Mouse (Mus musculus): Measurements from ENCODE around the gene Gtpbp3.

DNA sequence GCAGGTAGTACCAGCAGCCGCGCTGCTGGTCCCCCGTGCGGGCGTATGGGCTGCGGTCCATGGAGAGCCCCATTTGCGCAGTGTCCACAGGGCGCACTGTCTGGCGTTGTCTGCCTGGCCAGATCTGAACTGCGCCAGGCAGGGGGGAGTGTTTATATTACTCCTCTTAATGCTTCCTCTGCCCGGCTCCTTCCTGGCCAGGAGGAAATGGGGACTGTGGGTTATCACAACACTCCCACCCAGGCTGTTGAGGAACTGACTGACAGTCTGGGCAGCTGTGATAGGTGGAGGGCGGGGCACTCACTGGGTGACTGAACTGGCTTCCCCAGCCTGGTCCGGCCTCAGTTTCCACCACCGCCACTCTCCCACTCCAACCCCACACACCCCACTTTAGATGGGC lies 23.7 kb downstream of the Gtpbp3 start, which contains the start of gene Plvap:
- TF ChIP-seq ELF1 (IDR thresholded peaks at IDR 0.05; ENCODE audit: low read depth, low read length) = no peak
- no peak for TF ChIP-seq ZNF384 (IDR thresholded peaks at IDR 0.05; ENCODE audit: low read depth, low read length)

Measured in MEL (cell line).